ENCODE assay signal across 27 mouse cellular contexts in genomic region chr6:36247027-36247426, GRCm38 (mm10).
DNase-seq lines count a peak whose midpoint lies in the region; ATAC-seq and TF ChIP-seq lines count a peak whose summit lies in the region.
"Had no signal": no experiment of that assay in that cellular context is flagged by ENCODE, and none has a peak within 500 bp of the region (broad histone marks: within the 10 kb centered on the region; RNA-seq: fewer than 3 reads in every experiment).

No protein-coding gene starts in this region.

- WGBS in hindbrain, embryonic 12.5 days = 58% methylated on average over 3 of the region's 3 CpGs
- 70% methylated on average over 3 of the region's 3 CpGs for WGBS in hindbrain, embryonic 11.5 days
- WGBS in midbrain, embryonic 13.5 days = 82% methylated on average over 3 of the region's 3 CpGs
- 62% methylated on average over 3 of the region's 3 CpGs for WGBS in midbrain, embryonic 15.5 days
- 51% methylated on average over 3 of the region's 3 CpGs for WGBS in neural tube, embryonic 13.5 days
- WGBS in liver, postnatal 0 days (ENCODE audit: insufficient replicate concordance) = 54% methylated on average over 3 of the region's 3 CpGs

- H3K27me3 ChIP-seq in hindbrain, embryonic 12.5 days = no peaks in the 10 kb centered on the region
- H3K27me3 ChIP-seq in hindbrain, embryonic 11.5 days (ENCODE audit: control insufficient read depth, insufficient read depth, low read length) = no peaks in the 10 kb centered on the region
- no peaks in the 10 kb centered on the region for H3K27me3 ChIP-seq in midbrain, embryonic 13.5 days
- H3K27me3 ChIP-seq in midbrain, embryonic 15.5 days (replicated peaks) = no peaks in the 10 kb centered on the region
- H3K27me3 ChIP-seq in neural tube, embryonic 13.5 days = no peaks in the 10 kb centered on the region
- no peaks in the 10 kb centered on the region for H3K27me3 ChIP-seq in liver, postnatal 0 days (ENCODE audit: insufficient read depth, low read length)
- H3K27me3 ChIP-seq: CH12.LX; embryonic facial prominence, embryonic 12.5 days; embryonic facial prominence, embryonic 15.5 days; heart, embryonic 13.5 days; intestine, embryonic 15.5 days; Patski had no signal

- H3K4me1 ChIP-seq in hindbrain, embryonic 12.5 days = 0 out of 2 replicates have a peak, but pooled peaks cover 6% of the 10 kb centered on the region
- no peaks in the 10 kb centered on the region for H3K4me1 ChIP-seq in hindbrain, embryonic 11.5 days (replicated peaks; ENCODE audit: control insufficient read depth, insufficient read depth, low read length)
- no peaks in the 10 kb centered on the region for H3K4me1 ChIP-seq in midbrain, embryonic 13.5 days (replicated peaks)
- no peaks in the 10 kb centered on the region for H3K4me1 ChIP-seq in midbrain, embryonic 15.5 days
- 0 out of 2 replicates have a peak, but pooled peaks cover 4% of the 10 kb centered on the region for H3K4me1 ChIP-seq in neural tube, embryonic 13.5 days (replicated peaks)
- H3K4me1 ChIP-seq in liver, postnatal 0 days (ENCODE audit: insufficient read depth) = no peaks in the 10 kb centered on the region
- H3K4me1 ChIP-seq: embryonic facial prominence, embryonic 12.5 days; embryonic facial prominence, embryonic 15.5 days; heart, embryonic 13.5 days; intestine, embryonic 15.5 days had no signal

- H3K9ac ChIP-seq in hindbrain, embryonic 12.5 days = no peak overlapping the region
- no peak overlapping the region for H3K9ac ChIP-seq in hindbrain, embryonic 11.5 days (ENCODE audit: low read depth, low read length)
- H3K9ac ChIP-seq in midbrain, embryonic 13.5 days (replicated peaks) = no peak overlapping the region
- no peak overlapping the region for H3K9ac ChIP-seq in midbrain, embryonic 15.5 days
- H3K9ac ChIP-seq in neural tube, embryonic 13.5 days = no peak overlapping the region
- no peak overlapping the region for H3K9ac ChIP-seq in liver, postnatal 0 days (replicated peaks)
- H3K9ac ChIP-seq: embryonic facial prominence, embryonic 12.5 days; embryonic facial prominence, embryonic 15.5 days; forebrain, postnatal 0 days; heart, embryonic 13.5 days; intestine, embryonic 15.5 days had no signal

- H3K9me3 ChIP-seq in hindbrain, embryonic 12.5 days (replicated peaks) = no peaks in the 10 kb centered on the region
- H3K9me3 ChIP-seq in hindbrain, embryonic 11.5 days (ENCODE audit: control insufficient read depth, low read length) = no peaks in the 10 kb centered on the region
- H3K9me3 ChIP-seq in midbrain, embryonic 13.5 days = no peaks in the 10 kb centered on the region
- H3K9me3 ChIP-seq in midbrain, embryonic 15.5 days = no peaks in the 10 kb centered on the region
- no peaks in the 10 kb centered on the region for H3K9me3 ChIP-seq in neural tube, embryonic 13.5 days
- H3K9me3 ChIP-seq in liver, postnatal 0 days (ENCODE audit: low read length) = no peaks in the 10 kb centered on the region
- H3K9me3 ChIP-seq: embryonic facial prominence, embryonic 12.5 days; embryonic facial prominence, embryonic 15.5 days; G1E; heart, embryonic 13.5 days; intestine, embryonic 15.5 days had no signal

- peak; percentile 35; the same call in 1 of the 2 replicates for ATAC-seq in hindbrain, embryonic 12.5 days (ENCODE audit: low FRiP score)
- ATAC-seq in hindbrain, embryonic 11.5 days (ENCODE audit: low FRiP score) = no peak
- 0 out of 2 replicates have a peak, but pooled peaks have one; percentile 20 for ATAC-seq in midbrain, embryonic 13.5 days
- ATAC-seq in midbrain, embryonic 15.5 days (replicated peaks) = no peak
- no peak for ATAC-seq in neural tube, embryonic 13.5 days (ENCODE audit: low read depth)
- no peak for ATAC-seq in liver, postnatal 0 days
- ATAC-seq: forebrain, embryonic 14.5 days; forebrain, postnatal 0 days; intestine, embryonic 15.5 days; Patski had no signal

- H3K36me3 ChIP-seq in hindbrain, embryonic 12.5 days = no peaks in the 10 kb centered on the region
- H3K36me3 ChIP-seq in hindbrain, embryonic 11.5 days (ENCODE audit: control insufficient read depth, insufficient read depth, low read length) = no peaks in the 10 kb centered on the region
- no peaks in the 10 kb centered on the region for H3K36me3 ChIP-seq in midbrain, embryonic 13.5 days
- no peaks in the 10 kb centered on the region for H3K36me3 ChIP-seq in midbrain, embryonic 15.5 days (replicated peaks)
- H3K36me3 ChIP-seq in neural tube, embryonic 13.5 days = no peaks in the 10 kb centered on the region
- no peaks in the 10 kb centered on the region for H3K36me3 ChIP-seq in liver, postnatal 0 days (replicated peaks; ENCODE audit: insufficient read depth, low read length)
- H3K36me3 ChIP-seq: embryonic facial prominence, embryonic 12.5 days; embryonic facial prominence, embryonic 15.5 days; G1E; heart, embryonic 13.5 days; intestine, embryonic 15.5 days had no signal

- no peak overlapping the region for H3K27ac ChIP-seq in hindbrain, embryonic 12.5 days
- no peak overlapping the region for H3K27ac ChIP-seq in hindbrain, embryonic 11.5 days (ENCODE audit: low read depth, low read length)
- 0 out of 2 replicates have a peak overlapping the region, but pooled peaks have one; percentile 15 for H3K27ac ChIP-seq in midbrain, embryonic 13.5 days
- H3K27ac ChIP-seq in midbrain, embryonic 15.5 days = no peak overlapping the region
- 0 out of 2 replicates have a peak overlapping the region, but pooled peaks have one; percentile 29 for H3K27ac ChIP-seq in neural tube, embryonic 13.5 days (replicated peaks)
- no peak overlapping the region for H3K27ac ChIP-seq in liver, postnatal 0 days (ENCODE audit: low read depth)
- H3K27ac ChIP-seq: embryonic facial prominence, embryonic 12.5 days; embryonic facial prominence, embryonic 15.5 days; gastrocnemius, adult 2 months; heart, embryonic 13.5 days; intestine, embryonic 15.5 days had no signal

- DNase-seq in hindbrain, embryonic 11.5 days (ENCODE audit: low spot score) = no peak
- DNase-seq in neural tube, embryonic 10.5 days (ENCODE audit: extremely low spot score, low spot score) = no peak
- no peak for DNase-seq in liver, postnatal 0 days
- DNase-seq: adrenal gland, postnatal 10 days; adrenal gland, postnatal 36 days; B cell, adult 2 months; cerebellum, adult 2 months; cerebellum, adult 9-11 months; cerebellum, postnatal 25 days; forebrain, postnatal 0 days; gastrocnemius, adult 2 months; gastrocnemius, postnatal 14 days; heart, adult 18-20 months; heart, postnatal 14 days; heart, postnatal 4 days had no signal

- H3K4me3 ChIP-seq in hindbrain, embryonic 12.5 days = no peak overlapping the region
- H3K4me3 ChIP-seq in hindbrain, embryonic 11.5 days (ENCODE audit: low read depth, low read length) = no peak overlapping the region
- no peak overlapping the region for H3K4me3 ChIP-seq in midbrain, embryonic 13.5 days (replicated peaks)
- no peak overlapping the region for H3K4me3 ChIP-seq in midbrain, embryonic 15.5 days
- no peak overlapping the region for H3K4me3 ChIP-seq in neural tube, embryonic 13.5 days
- no peak overlapping the region for H3K4me3 ChIP-seq in liver, postnatal 0 days (ENCODE audit: low read depth, low read length)
- H3K4me3 ChIP-seq: embryonic facial prominence, embryonic 12.5 days; embryonic facial prominence, embryonic 15.5 days; gastrocnemius, adult 2 months; heart, embryonic 13.5 days; intestine, embryonic 15.5 days had no signal

- H3K4me2 ChIP-seq in hindbrain, embryonic 12.5 days (replicated peaks) = no peak overlapping the region
- H3K4me2 ChIP-seq in hindbrain, embryonic 11.5 days (replicated peaks; ENCODE audit: low read depth, low read length) = no peak overlapping the region
- H3K4me2 ChIP-seq in midbrain, embryonic 13.5 days (replicated peaks) = no peak overlapping the region
- no peak overlapping the region for H3K4me2 ChIP-seq in midbrain, embryonic 15.5 days
- no peak overlapping the region for H3K4me2 ChIP-seq in neural tube, embryonic 13.5 days
- H3K4me2 ChIP-seq in liver, postnatal 0 days (ENCODE audit: low read depth, low read length) = no peak overlapping the region
- H3K4me2 ChIP-seq: embryonic facial prominence, embryonic 12.5 days; embryonic facial prominence, embryonic 15.5 days; heart, embryonic 13.5 days; intestine, embryonic 15.5 days had no signal

- TF ChIP-seq EP300 in liver, postnatal 0 days (IDR thresholded peaks at IDR 0.05; ENCODE audit: low read depth) = no peak

- no peak for TF ChIP-seq CTCF in liver, postnatal 0 days (IDR thresholded peaks at IDR 0.05; ENCODE audit: low read depth)

Comparison
In these comparisons a context has a peak if more than half of its experiments do, and no peak if none do; other contexts are left out.
1. ATAC-seq: peak in hindbrain, embryonic 12.5 days (single experiment) and midbrain, embryonic 13.5 days (single experiment); none in hindbrain, embryonic 11.5 days (single experiment), midbrain, embryonic 15.5 days (single experiment), neural tube, embryonic 13.5 days (single experiment) and liver, postnatal 0 days (single experiment).
2. H3K27ac ChIP-seq: peak in midbrain, embryonic 13.5 days (single experiment) and neural tube, embryonic 13.5 days (single experiment); none in hindbrain, embryonic 12.5 days (single experiment), hindbrain, embryonic 11.5 days (single experiment), midbrain, embryonic 15.5 days (single experiment) and liver, postnatal 0 days (single experiment).